Mouse (Mus musculus): Measurements from ENCODE around the gene St6galnac4. TPM values are rescaled to one million over a fixed set of nuclear protein-coding genes. Genes with fewer than 3 reads are reported as not detected.

St6galnac4 gene
- polyA plus RNA-seq, 1 experiment from 2014 or later = 35.1 TPM

- Histone ChIP-seq H3K4me3 (ENCODE audit: low read depth, low read length) (no peak overlapping the region), H3K36me3 (ENCODE audit: control insufficient read depth, insufficient read depth, low read length) (peaks cover 36% of the 10 kb centered on the region), H3K27ac (ENCODE audit: low read depth, low read length) (no peak overlapping the region), H3K4me1 (ENCODE audit: control insufficient read depth, insufficient read depth, low read length) (peaks cover 3% of the 10 kb centered on the region), H3K27me3 (ENCODE audit: control insufficient read depth, insufficient read depth, low read length) (no peaks in the 10 kb centered on the region), H3K9me3 (ENCODE audit: control insufficient read depth, low read length) (no peaks in the 10 kb centered on the region), H3K4me2 (ENCODE audit: low read depth, low read length) (no peak overlapping the region), H3K9ac (replicated peaks; ENCODE audit: low read depth, low read length) (no peak overlapping the region)
- ATAC-seq (ENCODE audit: low read depth) = no peak
- 45% methylated on average over 4 of the region's 4 CpGs for WGBS
These were observed 20.3 kb upstream of the St6galnac4 start for GRCm38 (mm10) chr2:32566536-32567063.

DNA sequence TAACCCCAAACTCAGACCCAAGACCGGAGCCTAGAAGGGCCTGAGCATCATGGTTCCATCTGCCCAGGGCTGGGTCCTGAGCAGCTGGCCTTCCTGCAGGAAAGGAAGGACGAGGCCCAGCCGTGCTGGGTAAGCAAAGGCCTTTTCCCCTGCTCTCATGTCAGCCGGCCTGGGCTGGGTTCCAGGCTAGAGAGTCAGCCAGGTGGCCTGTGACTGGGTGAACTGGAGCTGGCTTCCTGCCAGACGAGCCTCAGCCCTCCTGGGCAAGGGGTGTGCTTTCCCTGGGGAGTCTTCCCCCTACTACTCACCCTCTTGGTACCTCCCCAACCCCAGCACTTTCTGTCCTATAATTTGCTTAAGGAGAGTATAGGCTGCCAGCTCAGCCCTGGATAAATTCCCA, 18.7 kb upstream of the St6galnac4 start:
- peaks cover 35% of the 10 kb centered on the region for H3K36me3 ChIP-seq (ENCODE audit: control insufficient read depth, insufficient read depth, low read length)
- peaks cover 11% of the 10 kb centered on the region for H3K4me1 ChIP-seq (ENCODE audit: control insufficient read depth, insufficient read depth, low read length)
- no peak for ATAC-seq (ENCODE audit: low read depth)
- H3K4me3 ChIP-seq (ENCODE audit: low read depth, low read length) = no peak overlapping the region
- WGBS = 78% methylated on average over 5 of the region's 5 CpGs
- no peaks in the 10 kb centered on the region for H3K27me3 ChIP-seq (ENCODE audit: control insufficient read depth, insufficient read depth, low read length)
- H3K27ac ChIP-seq (ENCODE audit: low read depth, low read length) = no peak overlapping the region
- no peaks in the 10 kb centered on the region for H3K9me3 ChIP-seq (ENCODE audit: control insufficient read depth, low read length)
- H3K4me2 ChIP-seq (ENCODE audit: low read depth, low read length) = no peak overlapping the region
- 0 out of 2 replicates have a peak overlapping the region, but pooled peaks have one; percentile 7 for H3K9ac ChIP-seq (replicated peaks; ENCODE audit: low read depth, low read length)

DNA sequence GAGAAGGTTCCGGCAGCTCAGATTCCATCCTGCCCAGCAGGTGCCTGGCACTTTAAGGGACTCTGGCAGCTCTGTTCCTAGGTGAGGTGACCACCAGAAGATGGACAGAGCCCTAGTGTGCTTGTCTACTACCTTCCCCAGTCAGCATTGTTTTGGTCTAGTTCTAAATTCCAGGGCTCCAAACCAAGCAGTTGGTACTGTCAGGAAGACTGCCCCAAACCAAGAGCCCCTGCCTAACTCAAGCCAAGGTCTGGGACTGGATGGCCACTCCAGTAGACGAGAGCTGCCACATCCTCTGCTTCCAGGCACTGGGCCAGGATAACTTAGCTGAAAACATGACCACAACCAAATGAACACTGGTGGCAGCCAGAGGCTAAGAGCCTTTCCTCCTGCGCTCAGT, 18.0 kb upstream of the St6galnac4 start:
- Histone ChIP-seq H3K27ac (ENCODE audit: low read depth, low read length) (no peak overlapping the region), H3K4me3 (ENCODE audit: low read depth, low read length) (no peak overlapping the region), H3K36me3 (ENCODE audit: control insufficient read depth, insufficient read depth, low read length) (peaks cover 28% of the 10 kb centered on the region), H3K9me3 (ENCODE audit: control insufficient read depth, low read length) (no peaks in the 10 kb centered on the region), H3K27me3 (ENCODE audit: control insufficient read depth, insufficient read depth, low read length) (no peaks in the 10 kb centered on the region), H3K4me2 (ENCODE audit: low read depth, low read length) (no peak overlapping the region), H3K9ac (replicated peaks; ENCODE audit: low read depth, low read length) (no peak overlapping the region), H3K4me1 (ENCODE audit: control insufficient read depth, insufficient read depth, low read length) (peaks cover 11% of the 10 kb centered on the region)
- WGBS = 89% methylated on average over 3 of the region's 3 CpGs
- no peak for ATAC-seq (ENCODE audit: low read depth)

GRCm38 (mm10) chr2:32570698-32571494, 16.0 kb upstream of the St6galnac4 start, which contains the start of gene Dpm2:
Dpm2 (plus strand) TSS chr2:32570858.
- WGBS = 2% methylated on average over 36 of the region's 36 CpGs
- peak within 1 kb of the TSS; percentile 78 for H3K4me2 ChIP-seq (ENCODE audit: low read depth, low read length)
- peak; percentile 83 for ATAC-seq (ENCODE audit: low read depth)
- peak within 1 kb of the TSS; percentile 59 for H3K4me3 ChIP-seq (ENCODE audit: low read depth, low read length)
- peaks cover 11% of the 10 kb centered on the region for H3K4me1 ChIP-seq (ENCODE audit: control insufficient read depth, insufficient read depth, low read length)
- peak within 1 kb of the TSS; percentile 70 for H3K9ac ChIP-seq (replicated peaks; ENCODE audit: low read depth, low read length)
- H3K9me3 ChIP-seq (ENCODE audit: control insufficient read depth, low read length) = no peaks in the 10 kb centered on the region
- 0 out of 2 replicates have a peak within 1 kb of the TSS, but pooled peaks have one; percentile 28 for H3K27ac ChIP-seq (ENCODE audit: low read depth, low read length)
- H3K36me3 ChIP-seq (ENCODE audit: control insufficient read depth, insufficient read depth, low read length) = peaks cover 16% of the 10 kb centered on the region
- no peaks in the 10 kb centered on the region for H3K27me3 ChIP-seq (ENCODE audit: control insufficient read depth, insufficient read depth, low read length)

DNA sequence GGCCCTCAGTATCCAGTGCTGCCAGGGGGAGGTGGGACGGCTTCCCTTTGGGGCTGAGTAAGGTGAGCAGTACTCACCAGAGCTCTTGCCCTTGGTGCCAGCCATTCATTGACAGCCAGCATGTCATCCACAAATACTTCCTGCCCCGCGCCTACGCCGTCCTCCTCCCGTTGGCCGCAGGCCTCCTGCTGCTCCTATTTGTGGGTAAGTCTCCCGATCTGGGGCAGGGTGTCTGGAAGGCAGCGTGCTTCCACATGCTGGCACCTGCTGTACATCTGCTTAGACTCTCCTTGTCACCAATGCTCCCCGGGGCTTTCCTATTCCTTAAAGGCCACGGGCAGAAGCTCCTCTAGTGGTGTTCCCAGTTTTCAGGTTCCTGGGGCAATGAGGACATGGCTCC, 14.7 kb upstream of the St6galnac4 start:
- Histone ChIP-seq H3K27ac (ENCODE audit: low read depth, low read length) (no peak overlapping the region), H3K9me3 (ENCODE audit: control insufficient read depth, low read length) (no peaks in the 10 kb centered on the region), H3K27me3 (ENCODE audit: control insufficient read depth, insufficient read depth, low read length) (no peaks in the 10 kb centered on the region), H3K36me3 (ENCODE audit: control insufficient read depth, insufficient read depth, low read length) (peaks cover 10% of the 10 kb centered on the region; the same call in 1 of the 2 replicates), H3K9ac (replicated peaks; ENCODE audit: low read depth, low read length) (no peak overlapping the region), H3K4me3 (ENCODE audit: low read depth, low read length) (no peak overlapping the region), H3K4me1 (ENCODE audit: control insufficient read depth, insufficient read depth, low read length) (peaks cover 11% of the 10 kb centered on the region), H3K4me2 (ENCODE audit: low read depth, low read length) (no peak overlapping the region)
- WGBS = 93% methylated on average over 11 of the region's 11 CpGs
- no peak for ATAC-seq (ENCODE audit: low read depth)

DNA sequence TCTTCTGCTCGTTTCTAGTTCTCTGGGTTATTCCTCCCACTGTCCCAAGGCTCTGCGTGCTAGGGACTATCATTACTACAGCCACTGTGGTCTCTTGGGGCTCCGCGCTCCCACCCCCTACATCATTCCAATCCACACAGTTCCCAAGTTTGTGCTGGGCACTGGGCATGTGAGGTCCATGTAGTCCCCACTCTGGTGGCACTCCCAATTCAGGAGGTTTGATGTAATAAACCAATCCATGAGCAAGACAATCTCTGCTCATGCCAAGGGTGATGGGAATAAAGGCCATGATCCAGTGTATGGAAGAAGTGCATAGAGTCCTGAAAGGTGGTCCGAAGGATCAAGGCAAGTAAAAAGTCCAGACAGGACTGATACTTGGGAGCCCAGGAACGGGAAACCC, 12.4 kb upstream of the St6galnac4 start, which contains the start of gene Pip5kl1:
Gene Pip5kl1, plus strand, starts transcription at position 301 of the 400 bp plus-strand sequence.
- peak within 1 kb of the TSS; percentile 43 for H3K4me3 ChIP-seq (ENCODE audit: low read depth, low read length)
- peak within 1 kb of the TSS; percentile 94 for H3K4me2 ChIP-seq (ENCODE audit: low read depth, low read length)
- H3K4me1 ChIP-seq (ENCODE audit: control insufficient read depth, insufficient read depth, low read length) = peaks cover 11% of the 10 kb centered on the region
- H3K27ac ChIP-seq (ENCODE audit: low read depth, low read length) = peak within 1 kb of the TSS; percentile 23; the same call in 1 of the 2 replicates
- no peaks in the 10 kb centered on the region for H3K27me3 ChIP-seq (ENCODE audit: control insufficient read depth, insufficient read depth, low read length)
- no peak for ATAC-seq (ENCODE audit: low read depth)
- no peaks in the 10 kb centered on the region for H3K9me3 ChIP-seq (ENCODE audit: control insufficient read depth, low read length)
- 78% methylated on average over 6 of the region's 6 CpGs for whole genome bisulfite sequencing
- peak within 1 kb of the TSS; percentile 59 for H3K9ac ChIP-seq (replicated peaks; ENCODE audit: low read depth, low read length)
- no peaks in the 10 kb centered on the region for H3K36me3 ChIP-seq (ENCODE audit: control insufficient read depth, insufficient read depth, low read length)

- H3K4me3 ChIP-seq (ENCODE audit: low read depth, low read length) = peak overlapping the region; percentile 43
- peak overlapping the region; percentile 59 for H3K9ac ChIP-seq (replicated peaks; ENCODE audit: low read depth, low read length)
- peak overlapping the region; percentile 94 for H3K4me2 ChIP-seq (ENCODE audit: low read depth, low read length)
- ATAC-seq (ENCODE audit: low read depth) = peak; percentile 38; the same call in 1 of the 2 replicates
- H3K27ac ChIP-seq (ENCODE audit: low read depth, low read length) = peak overlapping the region; percentile 23; the same call in 1 of the 2 replicates
- H3K27me3 ChIP-seq (ENCODE audit: control insufficient read depth, insufficient read depth, low read length) = no peaks in the 10 kb centered on the region
- H3K9me3 ChIP-seq (ENCODE audit: control insufficient read depth, low read length) = no peaks in the 10 kb centered on the region
- H3K4me1 ChIP-seq (ENCODE audit: control insufficient read depth, insufficient read depth, low read length) = peaks cover 11% of the 10 kb centered on the region
- no peaks in the 10 kb centered on the region for H3K36me3 ChIP-seq (ENCODE audit: control insufficient read depth, insufficient read depth, low read length)
- WGBS = 2% methylated on average over 26 of the region's 26 CpGs
These were observed 11.9 kb upstream of the St6galnac4 start for GRCm38 (mm10) chr2:32574901-32575585.

- WGBS = 5% methylated on average over 28 of the region's 28 CpGs
- H3K9me3 ChIP-seq (ENCODE audit: control insufficient read depth, low read length) = no peaks in the 10 kb centered on the region
- H3K4me2 ChIP-seq (ENCODE audit: low read depth, low read length) = peak within 1 kb of the TSS; percentile 94
- H3K27ac ChIP-seq (ENCODE audit: low read depth, low read length) = peak within 1 kb of the TSS; percentile 23; the same call in 1 of the 2 replicates
- no peaks in the 10 kb centered on the region for H3K36me3 ChIP-seq (ENCODE audit: control insufficient read depth, insufficient read depth, low read length)
- peak; percentile 69 for ATAC-seq (ENCODE audit: low read depth)
- peak within 1 kb of the TSS; percentile 59 for H3K9ac ChIP-seq (replicated peaks; ENCODE audit: low read depth, low read length)
- peak within 1 kb of the TSS; percentile 43 for H3K4me3 ChIP-seq (ENCODE audit: low read depth, low read length)
- no peaks in the 10 kb centered on the region for H3K27me3 ChIP-seq (ENCODE audit: control insufficient read depth, insufficient read depth, low read length)
- peaks cover 11% of the 10 kb centered on the region for H3K4me1 ChIP-seq (ENCODE audit: control insufficient read depth, insufficient read depth, low read length)
These were observed 11.2 kb upstream of the St6galnac4 start, which contains the start of gene 9430097D07Rik for GRCm38 (mm10) chr2:32575586-32576160. 9430097D07Rik (minus strand) TSS chr2:32575684.
